Mouse (Mus musculus) forebrain, embryonic 13.5 days (tissue): ENCODE measurements at regions not wholly inside any gene's neighbourhood (a gene's known extent, or its start where the extent isn't known, plus 50 kb on each side); places are given as distances from the start of the nearest gene placed in this dataset.

Experiments used
- ATAC-seq: fragments of 200-750 bp; cut with Nextera tagmentation; 2 replicates; pipeline ENCODE4 v1.8.0; 2017
- H3K27ac ChIP-seq: fragments of 300-500 bp; sonication (generic); 2 replicates; pipeline ENCODE4 v1.5.1; 2015; ENCODE audit warnings: inconsistent platforms, mild to moderate bottlenecking, moderate library complexity
- H3K27me3 ChIP-seq: fragments of 300-500 bp; sonication (generic); 2 replicates; pipeline ENCODE4 v1.6.1; 2015; ENCODE audit warnings: mild to moderate bottlenecking, inconsistent platforms
- H3K36me3 ChIP-seq: fragments of 300-500 bp; sonication (generic); 2 replicates; pipeline ENCODE4 v1.6.1; 2015; ENCODE audit warnings: mild to moderate bottlenecking, inconsistent platforms; ENCODE audit not compliant: poor library complexity, severe bottlenecking
- H3K4me1 ChIP-seq: fragments of 300-500 bp; sonication (generic); 2 replicates; pipeline ENCODE4 v1.6.1; 2015; ENCODE audit warnings: inconsistent platforms
- H3K4me2 ChIP-seq: fragments of 300-500 bp; sonication (generic); 2 replicates; pipeline ENCODE4 v1.6.1; 2015; ENCODE audit warnings: inconsistent platforms, mild to moderate bottlenecking, moderate library complexity
- H3K4me3 ChIP-seq: fragments of 300-500 bp; sonication (generic); 2 replicates; pipeline ENCODE4 v1.5.1; 2015; ENCODE audit warnings: mild to moderate bottlenecking, inconsistent platforms
- H3K9ac ChIP-seq: fragments of 300-500 bp; sonication (generic); 2 replicates; pipeline ENCODE4 v1.6.1; 2015; ENCODE audit warnings: mild to moderate bottlenecking, inconsistent platforms
- H3K9me3 ChIP-seq: fragments of 300-500 bp; sonication (generic); replicated peaks from 2 replicates; pipeline ENCODE4 v1.6.1; 2016; ENCODE audit warnings: inconsistent platforms
- WGBS: fragments of 180-500 bp; shearing (Covaris S2); methylation state at CpG from one replicate; pipeline ENCODE4 v1.1.7; 2015; 5-methylcytosine and 5-hydroxymethylcytosine counted together

DNA sequence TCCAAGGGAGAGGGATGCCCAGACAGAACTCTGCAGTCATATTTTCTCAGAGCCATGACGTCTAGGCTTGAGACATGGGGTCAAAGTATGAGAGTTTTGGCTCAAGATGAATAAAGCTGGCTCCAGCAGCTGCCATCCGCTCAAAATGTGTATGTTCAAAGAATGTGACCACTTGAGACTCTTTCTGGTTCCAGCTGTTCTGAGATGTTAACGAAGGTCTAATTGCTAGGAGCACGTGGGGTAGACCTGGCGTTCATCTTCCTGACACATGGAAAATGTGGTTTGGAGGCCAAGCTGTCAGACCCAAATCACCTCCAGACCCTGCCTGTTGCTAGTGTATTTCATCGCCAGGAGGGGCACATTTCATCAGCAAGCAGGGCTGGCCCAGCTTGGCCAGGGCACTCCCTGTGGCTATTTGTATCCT, 58.9 kb upstream of the Ankrd1 start:
- H3K27ac ChIP-seq, result no peak overlapping the region
- no peak overlapping the region for H3K9ac ChIP-seq
- 65% methylated on average over 6 of the region's 6 CpGs for WGBS
- no peak overlapping the region for H3K4me3 ChIP-seq
- H3K4me1 ChIP-seq, result no peaks in the 10 kb centered on the region
- H3K27me3 ChIP-seq, result no peaks in the 10 kb centered on the region
- no peak overlapping the region for H3K4me2 ChIP-seq
- H3K36me3 ChIP-seq, result no peaks in the 10 kb centered on the region
- H3K9me3 ChIP-seq, result no peaks in the 10 kb centered on the region
- ATAC-seq, result no peak

DNA sequence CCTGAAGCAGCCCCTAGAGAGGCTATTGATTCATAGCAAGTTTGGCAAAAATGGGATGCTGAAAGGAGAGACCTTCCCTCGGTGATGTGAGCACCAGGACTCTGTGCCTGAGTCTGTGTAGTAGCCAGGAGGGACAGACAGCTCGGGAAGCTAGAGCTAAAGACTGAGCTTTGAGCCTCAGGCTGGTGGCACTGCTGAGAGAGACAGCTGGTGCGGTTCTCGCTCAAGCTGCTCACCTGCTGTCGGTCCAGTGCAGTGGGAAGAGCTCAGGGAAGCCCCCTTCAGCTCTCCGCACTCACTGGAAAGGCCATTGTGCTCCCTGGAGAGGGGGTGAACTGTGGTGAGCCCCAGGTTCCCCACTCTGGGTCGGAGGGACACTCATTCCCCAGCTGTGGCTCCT, 60.4 kb upstream of the Ankrd1 start:
- Histone ChIP-seq H3K9me3 (no peaks in the 10 kb centered on the region), H3K27ac (no peak overlapping the region), H3K27me3 (no peaks in the 10 kb centered on the region), H3K4me2 (no peak overlapping the region), H3K4me1 (no peaks in the 10 kb centered on the region), H3K36me3 (no peaks in the 10 kb centered on the region), H3K9ac (no peak overlapping the region), H3K4me3 (no peak overlapping the region)
- 79% methylated on average over 7 of the region's 7 CpGs for WGBS
- no peak for ATAC-seq

DNA sequence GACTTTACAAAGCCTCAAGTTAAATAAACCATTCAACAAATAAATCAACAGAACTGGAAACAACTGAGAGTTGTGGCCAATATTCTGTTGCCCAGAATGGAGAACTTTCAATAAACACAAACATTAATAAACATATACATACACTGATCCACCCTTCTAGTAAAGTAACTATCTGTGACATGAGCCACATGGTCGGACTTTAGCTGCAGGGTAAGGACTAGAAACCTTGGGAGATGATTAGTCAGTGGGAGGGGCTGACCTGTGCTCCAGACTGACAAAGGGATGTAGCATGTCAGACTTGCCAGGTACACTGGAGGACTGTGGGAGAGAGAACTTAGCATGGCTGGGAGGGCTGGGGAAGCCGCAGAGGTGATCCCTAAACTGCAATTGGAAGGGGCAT, 61.6 kb upstream of the Ankrd1 start:
- H3K4me2 ChIP-seq, result no peak overlapping the region
- H3K4me3 ChIP-seq, result no peak overlapping the region
- no peaks in the 10 kb centered on the region for H3K4me1 ChIP-seq
- ATAC-seq, result no peak
- H3K9me3 ChIP-seq, result no peaks in the 10 kb centered on the region
- H3K9ac ChIP-seq, result no peak overlapping the region
- 70% methylated on average over 2 of the region's 2 CpGs for WGBS
- H3K27ac ChIP-seq, result no peak overlapping the region
- no peaks in the 10 kb centered on the region for H3K27me3 ChIP-seq
- H3K36me3 ChIP-seq, result no peaks in the 10 kb centered on the region

DNA sequence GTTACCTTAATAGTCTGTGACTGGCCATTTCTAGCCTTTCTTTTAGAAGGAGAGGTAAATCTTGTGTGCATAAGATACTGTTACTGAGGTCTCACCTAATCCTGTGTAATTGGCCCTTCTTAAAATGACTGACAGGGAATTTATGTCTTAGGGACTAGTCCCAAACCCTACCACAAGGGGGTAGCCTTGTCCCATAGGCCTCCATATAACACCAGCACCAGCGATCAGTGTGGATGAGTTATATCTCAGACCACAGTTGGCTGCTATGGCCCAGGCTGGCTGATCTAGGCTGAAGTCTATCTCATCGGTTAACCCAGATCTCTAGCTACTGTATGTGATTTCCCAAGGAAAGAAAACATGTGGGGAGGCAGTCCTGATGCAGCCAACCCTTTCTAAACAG, 63.2 kb upstream of the Ankrd1 start:
- H3K9ac ChIP-seq, result no peak overlapping the region
- H3K27ac ChIP-seq, result no peak overlapping the region
- no peaks in the 10 kb centered on the region for H3K36me3 ChIP-seq
- no peaks in the 10 kb centered on the region for H3K4me1 ChIP-seq
- ATAC-seq, result peak; percentile 92
- H3K27me3 ChIP-seq, result no peaks in the 10 kb centered on the region
- H3K4me2 ChIP-seq, result no peak overlapping the region
- no peak overlapping the region for H3K4me3 ChIP-seq
- no peaks in the 10 kb centered on the region for H3K9me3 ChIP-seq
- WGBS, result 39% methylated on average over 2 of the region's 2 CpGs

DNA sequence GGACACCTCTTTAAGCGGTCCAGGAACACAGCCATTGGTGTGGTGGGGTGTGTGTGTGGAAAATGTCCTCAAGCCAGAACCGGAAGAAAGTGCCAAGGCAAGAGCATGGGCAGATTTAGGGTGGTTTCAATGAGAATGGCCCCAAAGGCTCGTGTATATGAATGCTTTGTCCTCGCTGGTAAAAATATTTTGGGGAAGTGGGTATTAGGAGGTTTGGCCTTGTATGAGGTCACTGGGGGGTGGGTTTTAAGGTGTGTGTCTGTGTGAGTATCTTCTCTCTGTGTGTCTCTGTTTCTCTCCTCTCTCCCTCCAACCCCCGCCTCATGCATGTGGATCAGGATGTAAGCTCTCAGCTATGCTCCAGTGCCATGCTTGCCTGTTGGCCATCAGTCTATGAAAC, 69.8 kb upstream of the Ankrd1 start:
- H3K4me2 ChIP-seq, result no peak overlapping the region
- no peaks in the 10 kb centered on the region for H3K9me3 ChIP-seq
- no peaks in the 10 kb centered on the region for H3K27me3 ChIP-seq
- H3K9ac ChIP-seq, result no peak overlapping the region
- no peaks in the 10 kb centered on the region for H3K4me1 ChIP-seq
- H3K4me3 ChIP-seq, result no peak overlapping the region
- no peak overlapping the region for H3K27ac ChIP-seq
- no peaks in the 10 kb centered on the region for H3K36me3 ChIP-seq
- 89% methylated on average over 5 of the region's 5 CpGs for WGBS
- ATAC-seq, result no peak

DNA sequence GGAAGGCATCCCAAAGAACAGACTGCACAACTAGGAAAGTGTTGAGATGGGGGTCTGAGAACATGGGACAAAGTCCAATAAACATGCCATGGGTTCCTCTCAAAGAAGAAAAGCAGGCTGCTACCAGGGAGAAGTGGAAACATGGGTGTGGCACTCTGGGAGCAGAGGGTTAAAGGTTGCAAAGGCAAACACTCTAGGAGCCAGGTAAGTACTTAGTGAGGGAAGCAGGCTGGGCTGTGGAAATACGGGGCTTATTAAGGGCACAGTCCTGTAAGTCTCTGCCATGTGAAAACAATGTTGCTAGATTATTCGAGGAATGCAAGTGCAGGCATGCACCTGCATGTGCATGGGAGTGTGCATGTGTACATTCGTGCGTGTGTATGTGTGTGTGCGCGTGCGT, 71.7 kb upstream of the Ankrd1 start:
- Histone ChIP-seq H3K4me2 (no peak overlapping the region), H3K4me1 (no peaks in the 10 kb centered on the region), H3K9me3 (no peaks in the 10 kb centered on the region), H3K36me3 (no peaks in the 10 kb centered on the region), H3K9ac (no peak overlapping the region), H3K4me3 (no peak overlapping the region), H3K27ac (no peak overlapping the region), H3K27me3 (no peaks in the 10 kb centered on the region)
- ATAC-seq, result no peak
- WGBS, result 94% methylated on average over 7 of the region's 7 CpGs

GRCm38 (mm10) chr19:36204269-36204668, 84.4 kb upstream of the Ankrd1 start:
- 93% methylated on average over 2 of the region's 2 CpGs for WGBS
- no peak for ATAC-seq

DNA sequence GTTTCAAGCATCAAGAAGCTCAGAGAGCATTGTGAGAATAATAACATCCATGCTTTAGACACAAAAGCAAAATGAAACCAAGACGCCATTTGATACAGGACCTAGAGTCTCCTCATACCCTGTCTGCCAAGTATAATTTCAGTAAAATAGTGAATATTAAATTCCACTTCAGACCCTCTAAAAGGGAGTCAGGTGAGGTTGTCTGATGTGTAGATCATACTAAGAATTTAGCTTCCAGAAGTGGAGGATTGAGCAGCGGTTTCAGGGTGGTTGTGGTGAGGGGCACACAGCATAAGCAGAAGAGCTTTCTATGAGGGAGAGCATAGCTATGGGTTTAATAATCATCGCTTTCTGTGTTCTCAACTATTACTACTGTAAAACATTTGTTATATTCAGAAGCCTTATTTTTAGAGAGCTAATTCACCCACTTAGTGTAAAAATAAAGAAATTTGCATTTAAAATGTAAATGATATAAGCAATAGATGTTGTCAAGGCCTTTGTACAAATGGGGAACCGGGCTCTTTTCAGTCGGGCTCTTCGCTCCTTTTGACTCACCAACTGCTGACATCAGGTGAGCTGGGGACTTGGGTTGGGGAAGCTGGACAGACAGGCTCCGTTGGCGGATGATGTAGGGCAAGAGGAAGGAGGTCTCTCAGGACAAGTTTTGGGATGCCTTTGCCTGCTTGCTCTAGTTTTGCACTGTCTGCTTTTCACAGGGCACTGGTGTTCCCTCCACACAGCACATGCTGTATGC, 85.2 kb upstream of the Ankrd1 start:
- no peak for ATAC-seq
- Histone ChIP-seq H3K4me1 (peaks cover 12% of the 10 kb centered on the region; the same call in 1 of the 2 replicates), H3K4me3 (no peak overlapping the region), H3K36me3 (no peaks in the 10 kb centered on the region), H3K9ac (no peak overlapping the region), H3K27me3 (no peaks in the 10 kb centered on the region), H3K27ac (no peak overlapping the region), H3K9me3 (no peaks in the 10 kb centered on the region), H3K4me2 (no peak overlapping the region)
- 90% methylated on average over 8 of the region's 8 CpGs for WGBS

More at GRCm38 (mm10) chr19:36204269-36204668, 84.4 kb upstream of the Ankrd1 start:
- peaks cover 12% of the 10 kb centered on the region; the same call in 1 of the 2 replicates for H3K4me1 ChIP-seq
- H3K36me3 ChIP-seq, result no peaks in the 10 kb centered on the region
- H3K27ac ChIP-seq, result no peak overlapping the region
- H3K9me3 ChIP-seq, result no peaks in the 10 kb centered on the region
- H3K4me2 ChIP-seq, result no peak overlapping the region
- no peak overlapping the region for H3K9ac ChIP-seq
- no peak overlapping the region for H3K4me3 ChIP-seq
- no peaks in the 10 kb centered on the region for H3K27me3 ChIP-seq

DNA sequence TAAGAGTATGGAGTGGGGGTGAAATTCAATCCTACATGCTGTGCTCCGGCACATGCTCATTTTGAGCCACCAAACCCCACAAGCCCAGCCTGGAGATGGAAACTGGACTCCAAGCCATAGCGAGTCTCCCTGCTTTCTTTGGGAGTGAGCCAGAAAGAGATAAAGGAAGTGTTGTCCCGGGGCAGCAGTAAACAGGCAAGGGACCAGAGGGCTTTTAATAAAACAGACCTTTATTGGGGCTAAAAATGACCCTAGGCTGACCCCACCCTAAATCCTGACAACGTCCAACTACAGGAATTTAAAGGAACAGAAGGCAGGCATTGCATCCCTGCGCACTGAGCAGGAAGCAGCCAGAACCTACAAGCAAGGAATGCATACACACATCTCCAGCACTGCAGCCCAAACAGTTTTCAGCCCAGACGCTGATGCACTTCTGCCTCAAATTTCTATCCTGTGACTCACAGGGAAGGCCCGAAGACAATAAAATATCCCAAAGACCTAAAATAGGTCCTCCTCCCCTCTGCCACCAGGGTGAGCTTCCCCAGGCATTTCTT, 87.9 kb upstream of the Ankrd1 start:
- Histone ChIP-seq H3K27ac (peak overlapping the region; percentile 48; the same call in 1 of the 2 replicates), H3K4me2 (no peak overlapping the region), H3K4me3 (no peak overlapping the region), H3K4me1 (peaks cover 15% of the 10 kb centered on the region), H3K27me3 (no peaks in the 10 kb centered on the region), H3K9ac (no peak overlapping the region), H3K9me3 (no peaks in the 10 kb centered on the region), H3K36me3 (no peaks in the 10 kb centered on the region)
- 29% methylated on average over 7 of the region's 7 CpGs for WGBS
- ATAC-seq, result peak; percentile 33

DNA sequence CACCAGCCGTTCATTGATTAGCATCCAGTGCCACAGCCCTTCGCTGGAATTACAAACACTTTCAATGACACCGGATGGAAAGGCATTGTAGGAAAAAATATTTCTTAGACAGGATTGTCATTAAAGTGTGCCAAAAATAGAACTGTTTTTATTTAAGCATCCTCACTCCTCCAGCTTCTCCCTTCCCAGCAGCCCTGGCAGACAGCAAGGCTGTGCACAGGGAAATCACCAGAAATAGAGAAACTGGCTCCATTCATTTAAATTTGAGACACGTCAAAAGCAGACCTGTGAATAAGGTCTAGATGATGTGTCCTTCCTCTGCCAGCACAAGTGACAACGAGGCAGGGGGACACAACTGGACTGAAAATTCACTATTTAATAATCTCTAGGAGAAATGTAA, 88.5 kb upstream of the Ankrd1 start:
- Histone ChIP-seq H3K4me3 (no peak overlapping the region), H3K4me1 (peaks cover 21% of the 10 kb centered on the region), H3K27me3 (no peaks in the 10 kb centered on the region), H3K36me3 (no peaks in the 10 kb centered on the region), H3K4me2 (no peak overlapping the region), H3K9ac (no peak overlapping the region), H3K9me3 (no peaks in the 10 kb centered on the region), H3K27ac (no peak overlapping the region; the same call in 1 of the 2 replicates)
- ATAC-seq, result no peak; the same call in 1 of the 2 replicates
- 56% methylated on average over 5 of the region's 5 CpGs for WGBS

DNA sequence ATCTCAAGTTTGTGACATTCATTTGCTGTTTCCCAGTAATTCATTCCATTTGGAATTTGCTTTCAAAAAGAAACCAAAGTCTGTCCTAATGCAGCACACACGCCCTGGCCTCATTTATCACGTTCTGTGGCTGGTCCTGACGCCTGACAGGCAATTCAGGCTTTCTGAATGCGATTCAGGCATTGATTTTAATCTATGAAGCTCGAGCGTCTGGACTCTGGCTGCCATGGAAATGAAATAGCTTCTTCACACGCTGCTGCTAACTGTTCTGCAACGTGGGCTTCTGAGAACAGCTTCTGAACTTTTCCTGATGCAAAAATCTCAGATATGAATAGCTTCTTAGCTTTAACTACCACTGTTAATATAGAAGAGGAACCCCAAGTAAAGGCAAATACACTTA, 93.6 kb upstream of the Ankrd1 start:
- ATAC-seq, result no peak
- H3K4me2 ChIP-seq, result no peak overlapping the region
- H3K27me3 ChIP-seq, result no peaks in the 10 kb centered on the region
- peaks cover 31% of the 10 kb centered on the region for H3K4me1 ChIP-seq
- no peak overlapping the region for H3K9ac ChIP-seq
- peak overlapping the region; percentile 51 for H3K27ac ChIP-seq
- no peaks in the 10 kb centered on the region for H3K36me3 ChIP-seq
- no peak overlapping the region for H3K4me3 ChIP-seq
- 15% methylated on average over 8 of the region's 8 CpGs for WGBS
- H3K9me3 ChIP-seq, result no peaks in the 10 kb centered on the region

DNA sequence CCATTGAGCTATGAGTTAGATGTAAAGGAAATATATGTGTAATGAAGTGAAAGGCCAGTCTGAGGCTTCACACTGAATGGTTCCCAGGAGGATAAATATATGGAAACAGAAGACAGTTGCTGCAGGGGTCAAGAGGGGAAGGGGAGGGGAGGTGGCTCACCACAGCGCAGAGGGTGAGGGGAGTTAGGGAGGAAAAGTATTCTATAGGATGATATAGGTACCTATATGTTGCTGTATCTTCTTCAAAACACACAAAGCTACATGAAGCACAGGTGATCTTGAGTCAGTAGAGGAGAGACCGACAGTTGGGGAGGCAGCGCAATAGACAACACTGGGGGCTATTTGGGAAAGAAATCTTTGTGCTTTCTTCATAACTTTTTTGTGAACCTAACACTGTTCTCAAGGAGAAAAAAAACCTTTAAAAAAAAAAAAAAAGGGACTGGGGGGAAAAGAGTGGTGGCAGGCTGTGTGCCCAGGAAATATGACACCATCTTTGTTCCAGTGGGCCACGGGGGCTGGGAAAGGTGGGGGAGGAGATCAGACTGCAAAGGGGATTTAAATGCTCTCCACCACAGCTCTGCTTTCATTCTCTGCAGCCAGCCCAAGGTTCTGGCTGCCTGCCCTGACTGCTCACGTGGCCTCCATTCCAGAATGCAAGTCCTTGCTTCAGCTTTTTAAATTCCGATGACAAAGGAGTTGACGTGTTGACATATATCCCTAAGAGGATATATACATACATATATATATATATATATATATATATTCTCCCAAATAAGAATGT, 94.5 kb upstream of the Ankrd1 start:
- peak; percentile 90 for ATAC-seq
- 11% methylated on average over 7 of the region's 7 CpGs for WGBS
- Histone ChIP-seq H3K27me3 (no peaks in the 10 kb centered on the region), H3K27ac (peak overlapping the region; percentile 70), H3K4me2 (peak overlapping the region; percentile 24; the same call in 1 of the 2 replicates), H3K36me3 (no peaks in the 10 kb centered on the region), H3K9me3 (no peaks in the 10 kb centered on the region), H3K9ac (no peak overlapping the region), H3K4me1 (peaks cover 32% of the 10 kb centered on the region), H3K4me3 (no peak overlapping the region)
